Mouse (Mus musculus): ENCODE data around the gene Cnmd. TPM values are rescaled to one million over a fixed set of nuclear protein-coding genes. Genes with fewer than 3 reads are reported as not detected.

The Cnmd gene
- polyA plus RNA-seq, 1 experiment from 2014 or later, result 0.49 TPM

- Histone ChIP-seq H3K9me3 (ENCODE audit: control insufficient read depth, low read length) (no peaks in the 10 kb centered on the region), H3K4me3 (ENCODE audit: low read depth, low read length) (no peak overlapping the region), H3K27me3 (ENCODE audit: control insufficient read depth, insufficient read depth, low read length) (no peaks in the 10 kb centered on the region), H3K4me2 (replicated peaks; ENCODE audit: low read depth) (no peak overlapping the region), H3K9ac (ENCODE audit: low read length) (no peak overlapping the region), H3K4me1 (replicated peaks; ENCODE audit: control insufficient read depth, insufficient read depth) (no peaks in the 10 kb centered on the region), H3K36me3 (ENCODE audit: control insufficient read depth, insufficient read depth, low read length) (peaks cover 3% of the 10 kb centered on the region; the same call in 1 of the 2 replicates), H3K27ac (replicated peaks) (no peak overlapping the region)
- no peak for TF ChIP-seq CTCF (IDR thresholded peaks at IDR 0.05; ENCODE audit: low read depth)
- no peak for TF ChIP-seq EP300 (optimal IDR thresholded peaks at IDR 0.05)
- WGBS, result 91% methylated on average over 2 of the region's 2 CpGs
- ATAC-seq (ENCODE audit: low FRiP score, low TSS enrichment), result no peak
- DNase-seq (ENCODE audit: low spot score), result no peak
Observed at GRCm38 (mm10) chr14:79633196-79633595, 28.8 kb downstream of the Cnmd start.

GRCm38 (mm10) chr14:79632330-79632729, 29.6 kb downstream of the Cnmd start:
- no peak for DNase-seq (ENCODE audit: low spot score)
- Histone ChIP-seq H3K4me2 (replicated peaks; ENCODE audit: low read depth) (no peak overlapping the region), H3K9ac (ENCODE audit: low read length) (no peak overlapping the region), H3K4me3 (ENCODE audit: low read depth, low read length) (no peak overlapping the region), H3K36me3 (ENCODE audit: control insufficient read depth, insufficient read depth, low read length) (peaks cover 3% of the 10 kb centered on the region; the same call in 1 of the 2 replicates), H3K27ac (replicated peaks) (no peak overlapping the region), H3K4me1 (replicated peaks; ENCODE audit: control insufficient read depth, insufficient read depth) (no peaks in the 10 kb centered on the region), H3K9me3 (ENCODE audit: control insufficient read depth, low read length) (no peaks in the 10 kb centered on the region), H3K27me3 (ENCODE audit: control insufficient read depth, insufficient read depth, low read length) (no peaks in the 10 kb centered on the region)
- TF ChIP-seq EP300 (optimal IDR thresholded peaks at IDR 0.05) (no peak), CTCF (IDR thresholded peaks at IDR 0.05; ENCODE audit: low read depth) (no peak)
- 76% methylated on average over 6 of the region's 6 CpGs for WGBS
- no peak for ATAC-seq (ENCODE audit: low FRiP score, low TSS enrichment)

GRCm38 (mm10) chr14:79621143-79621542, 40.8 kb downstream of the Cnmd start:
- no peak for TF ChIP-seq EP300 (optimal IDR thresholded peaks at IDR 0.05)
- no peak for TF ChIP-seq CTCF (IDR thresholded peaks at IDR 0.05; ENCODE audit: low read depth)
- no peaks in the 10 kb centered on the region for H3K4me1 ChIP-seq (replicated peaks; ENCODE audit: control insufficient read depth, insufficient read depth)
- H3K9ac ChIP-seq (ENCODE audit: low read length), result no peak overlapping the region
- DNase-seq (ENCODE audit: low spot score) (no peak), ATAC-seq (ENCODE audit: low FRiP score, low TSS enrichment) (no peak)
- 57% methylated on average over 3 of the region's 3 CpGs for WGBS
- no peak overlapping the region for H3K27ac ChIP-seq (replicated peaks)
- no peaks in the 10 kb centered on the region; the same call in 1 of the 2 replicates for H3K36me3 ChIP-seq (ENCODE audit: control insufficient read depth, insufficient read depth, low read length)
- no peak overlapping the region for H3K4me3 ChIP-seq (ENCODE audit: low read depth, low read length)
- H3K4me2 ChIP-seq (replicated peaks; ENCODE audit: low read depth), result no peak overlapping the region
- H3K9me3 ChIP-seq (ENCODE audit: control insufficient read depth, low read length), result no peaks in the 10 kb centered on the region
- H3K27me3 ChIP-seq (ENCODE audit: control insufficient read depth, insufficient read depth, low read length), result no peaks in the 10 kb centered on the region

GRCm38 (mm10) chr14:79619802-79620201, 42.2 kb downstream of the Cnmd start:
- H3K9ac ChIP-seq (ENCODE audit: low read length), result no peak overlapping the region
- H3K36me3 ChIP-seq (ENCODE audit: control insufficient read depth, insufficient read depth, low read length), result no peaks in the 10 kb centered on the region
- ATAC-seq (ENCODE audit: low FRiP score, low TSS enrichment), result no peak
- no peaks in the 10 kb centered on the region for H3K27me3 ChIP-seq (ENCODE audit: control insufficient read depth, insufficient read depth, low read length)
- TF ChIP-seq CTCF (IDR thresholded peaks at IDR 0.05; ENCODE audit: low read depth) (no peak), EP300 (optimal IDR thresholded peaks at IDR 0.05) (no peak)
- 91% methylated on average over 7 of the region's 7 CpGs for WGBS
- H3K27ac ChIP-seq (replicated peaks), result no peak overlapping the region
- DNase-seq (ENCODE audit: low spot score), result no peak
- H3K9me3 ChIP-seq (ENCODE audit: control insufficient read depth, low read length), result no peaks in the 10 kb centered on the region
- no peak overlapping the region for H3K4me3 ChIP-seq (ENCODE audit: low read depth, low read length)
- H3K4me2 ChIP-seq (replicated peaks; ENCODE audit: low read depth), result no peak overlapping the region
- H3K4me1 ChIP-seq (replicated peaks; ENCODE audit: control insufficient read depth, insufficient read depth), result no peaks in the 10 kb centered on the region

GRCm38 (mm10) chr14:79617121-79617828, 44.7 kb downstream of the Cnmd start:
- ATAC-seq (ENCODE audit: low FRiP score, low TSS enrichment) (no peak), DNase-seq (ENCODE audit: low spot score) (no peak)
- no peak overlapping the region for H3K27ac ChIP-seq (replicated peaks)
- H3K4me1 ChIP-seq (replicated peaks; ENCODE audit: control insufficient read depth, insufficient read depth), result no peaks in the 10 kb centered on the region
- H3K27me3 ChIP-seq (ENCODE audit: control insufficient read depth, insufficient read depth, low read length), result no peaks in the 10 kb centered on the region
- no peaks in the 10 kb centered on the region for H3K9me3 ChIP-seq (ENCODE audit: control insufficient read depth, low read length)
- H3K4me2 ChIP-seq (replicated peaks; ENCODE audit: low read depth), result no peak overlapping the region
- no peak overlapping the region for H3K9ac ChIP-seq (ENCODE audit: low read length)
- TF ChIP-seq EP300 (optimal IDR thresholded peaks at IDR 0.05), result no peak
- TF ChIP-seq CTCF (IDR thresholded peaks at IDR 0.05; ENCODE audit: low read depth), result peak; percentile 77
- 83% methylated on average over 8 of the region's 8 CpGs for WGBS
- H3K4me3 ChIP-seq (ENCODE audit: low read depth, low read length), result no peak overlapping the region
- H3K36me3 ChIP-seq (ENCODE audit: control insufficient read depth, insufficient read depth, low read length), result 0 out of 2 replicates have a peak, but pooled peaks cover 6% of the 10 kb centered on the region

- TF ChIP-seq EP300 (optimal IDR thresholded peaks at IDR 0.05), result no peak
- no peak for TF ChIP-seq CTCF (IDR thresholded peaks at IDR 0.05; ENCODE audit: low read depth)
Observed at GRCm38 (mm10) chr14:79608286-79608685, 53.7 kb downstream of the Cnmd start.

More at GRCm38 (mm10) chr14:79608286-79608685, 53.7 kb downstream of the Cnmd start:
- Histone ChIP-seq H3K36me3 (ENCODE audit: control insufficient read depth, insufficient read depth, low read length) (peaks cover 9% of the 10 kb centered on the region), H3K4me3 (ENCODE audit: low read depth, low read length) (no peak overlapping the region), H3K27ac (replicated peaks) (no peak overlapping the region), H3K4me1 (replicated peaks; ENCODE audit: control insufficient read depth, insufficient read depth) (no peaks in the 10 kb centered on the region), H3K4me2 (replicated peaks; ENCODE audit: low read depth) (no peak overlapping the region), H3K9me3 (ENCODE audit: control insufficient read depth, low read length) (no peaks in the 10 kb centered on the region), H3K9ac (ENCODE audit: low read length) (no peak overlapping the region), H3K27me3 (ENCODE audit: control insufficient read depth, insufficient read depth, low read length) (no peaks in the 10 kb centered on the region)
- no peak for ATAC-seq (ENCODE audit: low FRiP score, low TSS enrichment)
- DNase-seq (ENCODE audit: low spot score), result no peak
- 91% methylated on average over 6 of the region's 6 CpGs for WGBS
